Mouse (Mus musculus) small intestine, adult 2 months (tissue): Measurements from ENCODE around the gene Cited2. TPM values are rescaled to one million over a fixed set of nuclear protein-coding genes. Genes with fewer than 3 reads are reported as not detected.

Experiments
- H3K27ac ChIP-seq: fragments of 200-500 bp; 2 replicates; pipeline ENCODE4 v1.5.1; 2012; ENCODE audit warnings: low read depth, low read length, control low read depth, inconsistent platforms; ENCODE audit not compliant: insufficient read depth
- H3K27me3 ChIP-seq: fragments of 200-500 bp; 2 replicates; pipeline ENCODE4 v1.6.1; 2012; ENCODE audit warnings: mild to moderate bottlenecking, moderate library complexity, low read length, inconsistent platforms; ENCODE audit not compliant: control insufficient read depth, insufficient read depth
- H3K36me3 ChIP-seq: fragments of 200-500 bp; 2 replicates; pipeline ENCODE4 v1.6.1; 2012; ENCODE audit warnings: mild to moderate bottlenecking, low read length, control low read depth, inconsistent platforms; ENCODE audit not compliant: control insufficient read depth, insufficient read depth
- H3K4me1 ChIP-seq: fragments of 200-500 bp; 2 replicates; pipeline ENCODE4 v1.6.1; 2012; ENCODE audit warnings: low read length, inconsistent platforms, mixed read lengths; ENCODE audit not compliant: control insufficient read depth, insufficient read depth, insufficient read length
- H3K4me3 ChIP-seq: fragments of 200-500 bp; 2 replicates; pipeline ENCODE4 v1.5.1; 2012; ENCODE audit warnings: low read depth, mild to moderate bottlenecking, control low read depth, inconsistent platforms, low read length, moderate library complexity
- CTCF ChIP-seq: fragments of 200-500 bp; IDR thresholded peaks from 2 replicates; pipeline ENCODE4 v1.5.1; 2012; ENCODE audit warnings: low read depth, mild to moderate bottlenecking, control low read depth, inconsistent platforms, low read length, moderate library complexity, mixed read lengths; ENCODE audit not compliant: insufficient replicate concordance, insufficient read length; ENCODE audit errors: extremely low read depth
- POLR2A ChIP-seq: fragments of 200-500 bp; IDR thresholded peaks from 2 replicates; pipeline ENCODE4 v1.6.1; 2012; ENCODE audit warnings: low read depth, mild to moderate bottlenecking, control low read depth, inconsistent platforms, low read length, moderate library complexity
- WGBS: fragments of 180-500 bp; shearing (Covaris S2); methylation state at CpG from one replicate; pipeline ENCODE4 v1.1.7; 2018; 5-methylcytosine and 5-hydroxymethylcytosine counted together
- polyA plus RNA-seq: library from polyadenylated mRNA; depleted of rRNA; stranded (reverse); fragments of >200 nt; gene quantifications from 2 replicates; pipeline ENCODE4 v1.2.3, GENCODE M21; 2012

Cited2 gene
- polyA plus RNA-seq, 1 experiment, result 143 TPM

DNA sequence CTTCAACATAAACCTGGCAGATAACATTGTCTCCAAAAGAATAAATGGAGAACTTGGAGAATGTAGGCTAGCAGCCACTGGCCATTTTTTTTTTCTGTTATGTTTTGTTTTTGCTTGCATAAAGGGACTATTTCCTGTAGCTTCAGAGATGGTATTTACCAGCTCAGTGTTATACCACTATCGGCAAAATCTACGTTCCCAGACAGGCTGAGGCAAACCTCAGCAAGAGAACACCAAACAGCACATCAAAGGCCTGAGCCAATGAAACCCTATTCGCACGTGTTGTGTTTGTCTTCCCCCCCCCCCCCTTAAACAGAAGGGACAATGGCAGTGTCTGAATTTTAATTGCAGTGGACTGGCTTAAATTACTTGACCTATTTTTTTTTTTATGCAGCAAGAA, 5.7 kb downstream of the Cited2 start:
- H3K27me3 ChIP-seq, result no peaks in the 10 kb centered on the region
- WGBS, result 61% methylated on average over 4 of the region's 4 CpGs
- no peak overlapping the region for H3K4me3 ChIP-seq
- H3K36me3 ChIP-seq, result peaks cover 12% of the 10 kb centered on the region
- no peak overlapping the region for H3K27ac ChIP-seq
- H3K4me1 ChIP-seq, result peaks cover 10% of the 10 kb centered on the region
- no peak for TF ChIP-seq CTCF
- TF ChIP-seq POLR2A, result no peak

- peaks cover 5% of the 10 kb centered on the region for H3K36me3 ChIP-seq
- H3K4me1 ChIP-seq, result peaks cover 10% of the 10 kb centered on the region
- no peak overlapping the region for H3K27ac ChIP-seq
- H3K4me3 ChIP-seq, result no peak overlapping the region
- no peaks in the 10 kb centered on the region for H3K27me3 ChIP-seq
- TF ChIP-seq POLR2A (no peak), CTCF (no peak)
- 89% methylated on average over 6 of the region's 6 CpGs for WGBS
These were observed 6.5 kb downstream of the Cited2 start for GRCm38 (mm10) chr10:17729476-17729875.

DNA sequence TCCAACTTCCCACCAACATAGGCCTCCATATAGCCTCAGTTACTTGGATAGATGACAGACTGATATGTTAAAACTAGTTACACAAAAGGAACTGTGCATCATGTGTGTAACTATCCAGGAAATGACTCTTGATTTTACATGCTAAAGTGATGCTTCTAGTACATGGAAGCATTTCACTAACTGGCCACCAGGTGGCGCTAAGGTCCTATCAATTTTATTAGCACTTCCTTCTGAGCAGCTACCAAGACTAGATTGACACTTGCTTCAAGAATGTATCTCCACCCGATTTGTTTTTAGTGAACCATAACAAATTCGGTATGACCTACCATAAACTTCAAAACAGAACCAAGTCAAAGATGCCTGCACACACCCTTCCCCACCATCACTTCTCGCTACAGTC, 10.0 kb downstream of the Cited2 start:
- no peaks in the 10 kb centered on the region for H3K27me3 ChIP-seq
- H3K27ac ChIP-seq, result no peak overlapping the region
- WGBS, result 23% methylated on average over 4 of the region's 4 CpGs
- no peak overlapping the region for H3K4me3 ChIP-seq
- TF ChIP-seq CTCF (no peak), POLR2A (no peak)
- H3K4me1 ChIP-seq, result no peaks in the 10 kb centered on the region
- no peaks in the 10 kb centered on the region for H3K36me3 ChIP-seq

DNA sequence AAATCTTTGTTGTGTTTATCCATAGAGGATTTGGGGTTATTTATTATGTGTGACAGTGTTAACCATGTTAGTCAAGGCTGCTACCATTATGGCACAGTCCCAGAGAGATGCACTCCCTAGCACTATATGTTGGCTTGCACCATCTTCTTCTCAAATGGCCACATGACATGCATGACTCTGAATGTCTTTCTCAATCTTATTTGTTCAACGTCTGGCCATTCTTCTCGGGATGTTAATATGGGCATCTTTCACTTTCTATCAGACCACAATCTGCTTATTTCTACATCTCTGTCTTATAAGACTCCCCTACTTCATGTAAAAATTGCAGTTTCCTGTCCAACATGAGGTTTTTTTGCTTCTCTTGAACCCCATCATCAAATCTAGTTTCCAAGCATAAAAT, 19.6 kb downstream of the Cited2 start:
- no peaks in the 10 kb centered on the region for H3K27me3 ChIP-seq
- no peaks in the 10 kb centered on the region for H3K36me3 ChIP-seq
- WGBS, result 77% methylated on average over 2 of the region's 2 CpGs
- TF ChIP-seq POLR2A (no peak), CTCF (no peak)
- H3K4me1 ChIP-seq, result no peaks in the 10 kb centered on the region
- H3K27ac ChIP-seq, result no peak overlapping the region
- no peak overlapping the region for H3K4me3 ChIP-seq

DNA sequence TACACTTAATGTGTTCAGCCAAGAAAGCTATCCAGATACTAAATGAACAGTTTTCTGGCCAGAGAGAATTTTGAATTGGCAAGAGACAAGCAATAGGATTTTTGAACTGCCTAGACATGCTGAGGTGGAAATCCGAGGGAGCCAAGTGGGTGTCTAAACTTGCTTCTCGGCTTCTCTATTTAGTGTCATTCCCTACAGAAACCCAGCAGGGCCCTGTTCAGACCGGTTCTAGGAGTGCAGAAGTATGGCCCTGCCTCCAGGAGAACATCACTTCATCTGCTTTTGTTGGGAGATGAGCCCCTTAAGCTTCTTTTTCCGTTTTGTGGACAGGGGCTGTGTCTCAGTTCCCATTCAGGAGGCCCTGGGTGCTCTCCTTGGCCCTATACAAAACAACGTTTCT, 29.5 kb downstream of the Cited2 start:
- Histone ChIP-seq H3K36me3 (no peaks in the 10 kb centered on the region), H3K27me3 (no peaks in the 10 kb centered on the region), H3K4me1 (no peaks in the 10 kb centered on the region), H3K4me3 (no peak overlapping the region), H3K27ac (no peak overlapping the region)
- no peak for TF ChIP-seq POLR2A
- WGBS, result 83% methylated on average over 5 of the region's 5 CpGs

GRCm38 (mm10) chr10:17759772-17760171, 36.8 kb downstream of the Cited2 start:
- Histone ChIP-seq H3K36me3 (no peaks in the 10 kb centered on the region), H3K4me3 (no peak overlapping the region), H3K27ac (no peak overlapping the region), H3K27me3 (no peaks in the 10 kb centered on the region), H3K4me1 (peaks cover 4% of the 10 kb centered on the region; the same call in 1 of the 2 replicates)
- 78% methylated on average over 3 of the region's 3 CpGs for WGBS
- TF ChIP-seq CTCF (no peak), POLR2A (no peak)

DNA sequence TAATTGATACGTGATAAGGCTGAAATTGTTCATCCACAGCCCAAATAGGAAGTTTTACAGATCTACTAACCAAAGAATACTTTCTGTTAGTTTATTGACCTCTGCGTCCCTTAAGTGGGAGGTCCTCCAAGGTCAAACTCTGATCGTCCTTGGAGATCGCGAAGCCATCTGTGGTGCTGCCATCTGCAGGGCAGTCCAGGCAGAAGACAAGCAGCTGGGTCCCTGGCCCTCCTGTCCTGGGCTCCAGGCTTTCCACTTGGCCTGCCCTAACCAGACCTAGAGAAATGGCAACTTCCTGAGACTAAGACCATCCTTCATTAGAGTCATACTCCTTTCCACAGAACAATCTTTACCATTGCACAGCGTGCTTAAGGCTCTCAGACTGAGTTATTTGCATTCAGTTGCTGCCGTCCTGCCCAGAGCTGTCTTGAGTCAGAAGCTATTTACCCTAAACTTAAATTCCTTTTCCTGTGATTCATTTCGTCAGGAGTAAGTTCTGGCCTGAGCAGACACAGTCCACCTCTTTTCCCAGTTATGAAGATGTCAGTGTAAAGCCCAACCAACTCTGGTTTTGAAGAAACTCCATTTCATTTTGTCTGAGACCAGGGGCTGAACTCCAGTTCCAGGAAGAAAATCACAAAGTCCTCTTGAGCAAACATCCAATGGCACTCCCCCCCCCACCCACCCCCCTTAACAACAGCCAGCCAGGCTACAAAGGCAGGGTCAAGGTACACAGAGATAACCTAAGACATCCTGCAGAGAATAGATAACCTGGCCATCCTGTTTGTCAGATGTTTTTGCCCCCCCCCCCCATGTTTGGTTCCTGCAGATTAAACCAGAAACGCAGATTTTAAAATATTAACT, 38.0 kb downstream of the Cited2 start:
- no peak overlapping the region for H3K27ac ChIP-seq
- 43% methylated on average over 9 of the region's 9 CpGs for WGBS
- H3K4me1 ChIP-seq, result peaks cover 4% of the 10 kb centered on the region; the same call in 1 of the 2 replicates
- H3K36me3 ChIP-seq, result no peaks in the 10 kb centered on the region
- H3K27me3 ChIP-seq, result no peaks in the 10 kb centered on the region
- no peak overlapping the region for H3K4me3 ChIP-seq
- TF ChIP-seq POLR2A, result no peak
- peak; percentile 39; the same call in 1 of the 2 replicates for TF ChIP-seq CTCF

DNA sequence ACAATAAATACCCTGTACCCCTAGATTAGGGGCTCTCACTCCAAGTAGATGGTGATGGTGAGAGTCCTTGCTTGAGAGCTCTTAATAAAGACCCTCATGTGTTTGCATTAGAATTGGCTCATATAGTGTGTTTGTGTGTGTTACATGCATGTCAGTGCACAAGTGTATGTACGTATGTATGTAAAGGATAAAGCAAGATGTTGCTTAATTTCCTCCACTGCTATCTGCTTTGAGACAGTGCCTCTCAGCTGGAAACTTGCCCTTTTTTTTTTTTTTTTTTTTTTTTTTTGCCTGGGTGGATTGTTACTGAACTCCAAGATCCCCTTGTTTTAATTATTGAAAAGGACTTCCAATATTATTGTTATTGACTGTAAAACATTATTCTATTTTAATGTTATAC, 38.6 kb downstream of the Cited2 start:
- peaks cover 4% of the 10 kb centered on the region; the same call in 1 of the 2 replicates for H3K4me1 ChIP-seq
- no peak overlapping the region for H3K27ac ChIP-seq
- H3K4me3 ChIP-seq, result no peak overlapping the region
- H3K36me3 ChIP-seq, result no peaks in the 10 kb centered on the region
- WGBS, result 62% methylated on average over 1 of the region's 1 CpGs
- TF ChIP-seq CTCF, result no peak
- no peak for TF ChIP-seq POLR2A
- no peaks in the 10 kb centered on the region for H3K27me3 ChIP-seq
